Mouse (Mus musculus) limb, embryonic 15.5 days (tissue): ENCODE results near the gene Ccnl1. TPM values are rescaled to one million over a fixed set of nuclear protein-coding genes. Genes with fewer than 3 reads are reported as not detected.

Source experiments
- ATAC-seq: fragments of 200-750 bp; cut with Nextera tagmentation; 2 replicates; pipeline ENCODE4 v1.8.0; 2017; ENCODE audit warnings: low read depth, moderate TSS enrichment; ENCODE audit not compliant: insufficient number of reproducible peaks, low FRiP score, low TSS enrichment
- H3K27ac ChIP-seq: fragments of 300-500 bp; sonication (generic); 2 replicates; pipeline ENCODE4 v1.5.1; 2015; ENCODE audit warnings: moderate library complexity, mild to moderate bottlenecking, inconsistent platforms
- H3K27me3 ChIP-seq: fragments of 300-500 bp; sonication (generic); 2 replicates; pipeline ENCODE4 v1.6.1; 2015; ENCODE audit warnings: inconsistent platforms
- H3K36me3 ChIP-seq: fragments of 300-500 bp; sonication (generic); 2 replicates; pipeline ENCODE4 v1.6.1; 2015; ENCODE audit warnings: inconsistent platforms
- H3K4me1 ChIP-seq: fragments of 300-500 bp; sonication (generic); 2 replicates; pipeline ENCODE4 v1.6.1; 2015; ENCODE audit warnings: inconsistent platforms
- H3K4me2 ChIP-seq: fragments of 300-500 bp; sonication (generic); 2 replicates; pipeline ENCODE4 v1.6.1; 2015; ENCODE audit warnings: mild to moderate bottlenecking, inconsistent platforms
- H3K4me3 ChIP-seq: fragments of 300-500 bp; sonication (generic); 2 replicates; pipeline ENCODE4 v1.5.1; 2015; ENCODE audit warnings: mild to moderate bottlenecking, inconsistent platforms
- H3K9ac ChIP-seq: fragments of 300-500 bp; sonication (generic); 2 replicates; pipeline ENCODE4 v1.6.1; 2015; ENCODE audit warnings: inconsistent platforms
- H3K9me3 ChIP-seq: fragments of 300-500 bp; sonication (generic); 2 replicates; pipeline ENCODE4 v1.6.1; 2016; ENCODE audit warnings: inconsistent platforms
- WGBS: fragments of 180-500 bp; shearing (Covaris S2); methylation state at CpG from one replicate; pipeline ENCODE4 v1.1.7; 2015; 5-methylcytosine and 5-hydroxymethylcytosine counted together
- polyA plus RNA-seq: library from polyadenylated mRNA; unstranded; fragments of >200 nt; fragmentation: Nextera tagmentation; extraction: Ambion mirVana; gene quantifications from 2 replicates; pipeline ENCODE4 v1.2.1, GENCODE M21; 2015

Ccnl1 gene
- polyA plus RNA-seq, 1 experiment from 2014 or later = 110 TPM

DNA sequence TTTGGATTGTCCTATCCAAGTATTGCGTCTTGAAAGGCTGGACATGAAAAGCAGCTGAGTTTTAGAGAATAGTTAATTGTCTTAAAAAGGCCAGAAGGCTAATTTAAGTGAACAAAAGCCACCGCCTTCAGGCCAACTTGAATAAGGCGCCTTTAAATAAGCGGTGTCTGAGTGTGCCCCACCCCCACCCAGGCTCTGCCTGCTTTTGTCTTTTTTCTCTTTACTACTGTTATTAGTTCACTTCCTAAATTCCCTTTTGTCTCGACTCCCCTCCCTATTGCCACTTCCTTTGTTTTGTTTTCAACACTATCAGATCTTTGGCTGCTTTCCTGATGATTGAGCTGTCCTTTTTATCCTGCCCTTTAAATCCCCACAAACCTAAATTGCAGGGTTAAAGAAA lies 17.3 kb upstream of the Ccnl1 start:
- WGBS = 4% methylated on average over 5 of the region's 5 CpGs

DNA sequence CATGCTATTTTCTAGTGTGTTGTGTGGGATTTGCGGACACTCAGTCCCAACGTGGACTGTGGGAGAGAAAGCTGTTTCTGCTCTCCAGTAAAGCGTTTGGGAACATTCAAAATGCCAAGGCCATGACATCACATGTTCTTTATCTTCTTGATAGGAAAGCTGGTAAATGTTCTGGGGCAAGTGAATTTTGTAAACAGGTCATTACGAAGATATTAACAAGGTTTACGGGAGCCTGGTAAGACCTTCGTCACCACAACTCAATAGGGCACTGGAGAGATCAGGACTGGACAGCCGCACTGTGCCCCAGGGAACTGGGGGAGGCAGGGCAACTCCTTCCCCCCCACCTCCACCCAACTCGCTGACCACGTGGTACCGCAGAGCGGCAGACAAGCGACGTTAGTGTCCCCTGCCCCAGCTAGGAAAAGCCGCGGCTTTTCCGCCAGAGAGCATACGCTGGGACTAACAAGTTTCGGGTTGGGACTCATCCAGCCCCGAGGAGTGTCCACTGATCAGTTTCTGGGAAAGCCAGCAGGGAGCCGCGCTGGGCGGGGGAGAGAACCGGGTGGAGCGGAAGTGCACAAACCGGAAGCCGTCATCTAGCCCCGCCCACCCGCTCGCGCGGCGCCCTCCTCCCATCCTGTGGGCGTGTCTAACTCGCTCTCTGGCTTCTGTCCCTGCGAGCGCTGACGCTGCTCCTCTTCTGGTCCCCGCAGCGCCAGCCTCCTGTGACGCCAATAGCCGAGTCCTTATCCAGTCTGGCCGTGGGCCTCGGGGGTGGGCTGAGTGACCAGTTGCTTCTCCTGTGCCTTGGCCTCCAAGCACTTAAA lies 16.4 kb upstream of the Ccnl1 start:
- under 1% methylated on average over 43 of the region's 43 CpGs for WGBS
- peak overlapping the region; percentile 99 for H3K27ac ChIP-seq
- H3K4me1 ChIP-seq = peaks cover 11% of the 10 kb centered on the region; the same call in 1 of the 2 replicates
- H3K9me3 ChIP-seq = no peaks in the 10 kb centered on the region
- no peaks in the 10 kb centered on the region for H3K27me3 ChIP-seq
- H3K4me3 ChIP-seq = peak overlapping the region; percentile 63
- H3K36me3 ChIP-seq = no peaks in the 10 kb centered on the region
- ATAC-seq = peak; percentile 97
- H3K9ac ChIP-seq = peak overlapping the region; percentile 70
- peak overlapping the region; percentile 58 for H3K4me2 ChIP-seq

More for the DNA sequence above, 17.3 kb upstream of the Ccnl1 start:
- H3K4me2 ChIP-seq = peak overlapping the region; percentile 58
- peak overlapping the region; percentile 63 for H3K4me3 ChIP-seq
- peak overlapping the region; percentile 14; the same call in 1 of the 2 replicates for H3K9ac ChIP-seq
- no peaks in the 10 kb centered on the region for H3K27me3 ChIP-seq
- no peaks in the 10 kb centered on the region for H3K36me3 ChIP-seq
- no peak for ATAC-seq
- H3K9me3 ChIP-seq = no peaks in the 10 kb centered on the region
- H3K27ac ChIP-seq = peak overlapping the region; percentile 99
- H3K4me1 ChIP-seq = peaks cover 11% of the 10 kb centered on the region; the same call in 1 of the 2 replicates

DNA sequence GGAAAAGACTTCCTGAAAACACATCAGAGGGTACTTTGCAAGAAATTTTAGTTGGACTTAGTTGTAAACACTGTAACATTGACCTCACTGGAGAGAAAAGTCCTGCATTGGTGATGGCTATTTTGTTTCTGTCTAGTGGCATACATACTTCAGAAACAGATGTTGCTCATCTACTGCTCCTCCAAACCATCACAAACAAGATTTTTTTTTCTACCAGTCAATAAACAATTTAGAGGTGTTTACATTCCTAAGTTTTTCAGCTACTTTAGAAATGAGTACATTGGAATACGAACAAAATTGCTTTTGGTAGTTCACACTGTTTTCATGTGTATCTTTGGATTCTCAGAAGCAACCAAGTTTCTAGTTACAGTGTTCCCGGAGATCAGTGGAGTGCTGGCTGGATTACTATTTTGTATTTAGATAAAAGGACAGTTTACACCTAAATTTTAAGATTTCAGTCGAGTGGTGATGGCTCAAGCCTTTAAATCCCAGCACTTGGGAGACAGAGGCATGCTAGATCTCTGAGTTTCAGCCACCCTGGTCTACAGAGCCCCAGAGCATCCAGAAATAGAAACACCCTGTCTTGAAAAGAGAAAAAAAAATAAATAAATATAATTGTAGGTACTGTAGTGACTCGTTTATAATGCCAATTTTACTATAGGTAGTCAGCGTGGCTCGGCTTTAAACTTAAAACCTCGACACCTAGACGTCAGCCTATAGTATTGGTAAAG lies 15.6 kb upstream of the Ccnl1 start:
- WGBS = 27% methylated on average over 8 of the region's 8 CpGs
- no peak for ATAC-seq

GRCm38 (mm10) chr3:65969196-65969595 lies 11.1 kb upstream of the Ccnl1 start:
- no peaks in the 10 kb centered on the region for H3K9me3 ChIP-seq
- no peaks in the 10 kb centered on the region for H3K27me3 ChIP-seq
- whole genome bisulfite sequencing = 90% methylated on average over 3 of the region's 3 CpGs
- no peak overlapping the region for H3K27ac ChIP-seq
- no peak for ATAC-seq
- H3K9ac ChIP-seq = no peak overlapping the region
- no peak overlapping the region for H3K4me2 ChIP-seq
- H3K4me3 ChIP-seq = no peak overlapping the region
- no peaks in the 10 kb centered on the region for H3K36me3 ChIP-seq
- H3K4me1 ChIP-seq = 0 out of 2 replicates have a peak, but pooled peaks cover 5% of the 10 kb centered on the region

More for the DNA sequence above, 15.6 kb upstream of the Ccnl1 start:
- H3K4me2 ChIP-seq = peak overlapping the region; percentile 58
- no peaks in the 10 kb centered on the region for H3K27me3 ChIP-seq
- H3K36me3 ChIP-seq = no peaks in the 10 kb centered on the region
- H3K27ac ChIP-seq = peak overlapping the region; percentile 99
- H3K4me1 ChIP-seq = peaks cover 11% of the 10 kb centered on the region; the same call in 1 of the 2 replicates
- peak overlapping the region; percentile 70; the same call in 1 of the 2 replicates for H3K9ac ChIP-seq
- no peaks in the 10 kb centered on the region for H3K9me3 ChIP-seq
- peak overlapping the region; percentile 63 for H3K4me3 ChIP-seq

- ATAC-seq = no peak
- H3K4me1 ChIP-seq = no peaks in the 10 kb centered on the region
- no peaks in the 10 kb centered on the region for H3K27me3 ChIP-seq
- no peaks in the 10 kb centered on the region for H3K36me3 ChIP-seq
- H3K9me3 ChIP-seq = no peaks in the 10 kb centered on the region
- no peak overlapping the region for H3K27ac ChIP-seq
- no peak overlapping the region for H3K4me2 ChIP-seq
- H3K4me3 ChIP-seq = no peak overlapping the region
- H3K9ac ChIP-seq = no peak overlapping the region
- 93% methylated on average over 1 of the region's 1 CpGs for WGBS
Measured at GRCm38 (mm10) chr3:65966360-65966759, 8.3 kb upstream of the Ccnl1 start.

GRCm38 (mm10) chr3:65962270-65962930 lies 4.4 kb upstream of the Ccnl1 start:
- WGBS = 67% methylated on average over 4 of the region's 4 CpGs
- no peak overlapping the region for H3K4me3 ChIP-seq
- ATAC-seq = no peak

GRCm38 (mm10) chr3:65960291-65960945 lies 2.4 kb upstream of the Ccnl1 start:
- 93% methylated on average over 5 of the region's 5 CpGs for WGBS
- H3K4me3 ChIP-seq = no peak overlapping the region
- no peak overlapping the region for H3K27ac ChIP-seq
- peaks cover 10% of the 10 kb centered on the region; the same call in 1 of the 2 replicates for H3K36me3 ChIP-seq
- peaks cover 13% of the 10 kb centered on the region for H3K4me1 ChIP-seq
- H3K9me3 ChIP-seq = no peaks in the 10 kb centered on the region
- H3K9ac ChIP-seq = no peak overlapping the region
- no peaks in the 10 kb centered on the region for H3K27me3 ChIP-seq
- H3K4me2 ChIP-seq = no peak overlapping the region
- ATAC-seq = no peak

More at GRCm38 (mm10) chr3:65962270-65962930, 4.4 kb upstream of the Ccnl1 start:
- Histone ChIP-seq H3K4me2 (no peak overlapping the region), H3K36me3 (no peaks in the 10 kb centered on the region), H3K4me1 (no peaks in the 10 kb centered on the region), H3K27ac (no peak overlapping the region), H3K9me3 (no peaks in the 10 kb centered on the region), H3K9ac (no peak overlapping the region), H3K27me3 (no peaks in the 10 kb centered on the region)

DNA sequence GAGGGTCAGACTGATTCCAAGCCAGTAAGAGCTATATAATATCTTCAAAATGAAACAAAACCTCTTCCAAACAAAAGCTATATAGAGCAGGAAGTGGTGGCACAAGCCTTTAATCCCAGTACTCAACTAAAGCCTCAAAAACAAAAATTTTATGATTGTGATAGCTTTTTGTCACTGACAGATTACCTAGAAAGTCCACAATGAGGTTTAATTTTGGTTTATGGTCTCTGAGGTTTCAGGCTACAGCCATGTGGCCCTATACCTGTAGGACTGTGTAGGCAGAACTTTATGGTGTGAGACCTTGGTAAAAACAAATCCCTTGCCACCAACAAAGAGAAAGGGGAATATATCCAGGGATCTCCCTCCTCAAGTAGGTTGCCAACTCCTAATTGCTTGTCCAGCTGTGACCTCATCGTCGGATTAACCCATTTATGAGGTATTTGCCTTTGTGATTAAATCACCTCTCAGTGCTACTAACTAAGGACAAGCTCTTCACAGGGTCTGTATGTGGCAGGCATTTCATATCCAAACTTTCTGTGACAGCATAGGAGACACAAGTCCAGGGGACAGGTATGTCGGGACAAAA lies 1.5 kb upstream of the Ccnl1 start:
- 66% methylated on average over 3 of the region's 3 CpGs for WGBS

GRCm38 (mm10) chr3:65958840-65959185 lies 764 bp upstream of the Ccnl1 start:
- H3K4me3 ChIP-seq = peak overlapping the region; percentile 92
- WGBS = 9% methylated on average over 9 of the region's 9 CpGs
- H3K4me2 ChIP-seq = peak overlapping the region; percentile 39
- H3K4me1 ChIP-seq = peaks cover 18% of the 10 kb centered on the region
- H3K9ac ChIP-seq = peak overlapping the region; percentile 98
- no peaks in the 10 kb centered on the region for H3K9me3 ChIP-seq
- no peaks in the 10 kb centered on the region for H3K27me3 ChIP-seq
- H3K27ac ChIP-seq = peak overlapping the region; percentile 100
- no peak for ATAC-seq
- peaks cover 13% of the 10 kb centered on the region; the same call in 1 of the 2 replicates for H3K36me3 ChIP-seq

More for the DNA sequence above, 1.5 kb upstream of the Ccnl1 start:
- no peak overlapping the region for H3K9ac ChIP-seq
- no peaks in the 10 kb centered on the region for H3K9me3 ChIP-seq
- H3K4me1 ChIP-seq = peaks cover 16% of the 10 kb centered on the region
- H3K4me3 ChIP-seq = no peak overlapping the region
- peak overlapping the region; percentile 39; the same call in 1 of the 2 replicates for H3K4me2 ChIP-seq
- peaks cover 13% of the 10 kb centered on the region; the same call in 1 of the 2 replicates for H3K36me3 ChIP-seq
- ATAC-seq = no peak
- no peaks in the 10 kb centered on the region for H3K27me3 ChIP-seq
- no peak overlapping the region for H3K27ac ChIP-seq

DNA sequence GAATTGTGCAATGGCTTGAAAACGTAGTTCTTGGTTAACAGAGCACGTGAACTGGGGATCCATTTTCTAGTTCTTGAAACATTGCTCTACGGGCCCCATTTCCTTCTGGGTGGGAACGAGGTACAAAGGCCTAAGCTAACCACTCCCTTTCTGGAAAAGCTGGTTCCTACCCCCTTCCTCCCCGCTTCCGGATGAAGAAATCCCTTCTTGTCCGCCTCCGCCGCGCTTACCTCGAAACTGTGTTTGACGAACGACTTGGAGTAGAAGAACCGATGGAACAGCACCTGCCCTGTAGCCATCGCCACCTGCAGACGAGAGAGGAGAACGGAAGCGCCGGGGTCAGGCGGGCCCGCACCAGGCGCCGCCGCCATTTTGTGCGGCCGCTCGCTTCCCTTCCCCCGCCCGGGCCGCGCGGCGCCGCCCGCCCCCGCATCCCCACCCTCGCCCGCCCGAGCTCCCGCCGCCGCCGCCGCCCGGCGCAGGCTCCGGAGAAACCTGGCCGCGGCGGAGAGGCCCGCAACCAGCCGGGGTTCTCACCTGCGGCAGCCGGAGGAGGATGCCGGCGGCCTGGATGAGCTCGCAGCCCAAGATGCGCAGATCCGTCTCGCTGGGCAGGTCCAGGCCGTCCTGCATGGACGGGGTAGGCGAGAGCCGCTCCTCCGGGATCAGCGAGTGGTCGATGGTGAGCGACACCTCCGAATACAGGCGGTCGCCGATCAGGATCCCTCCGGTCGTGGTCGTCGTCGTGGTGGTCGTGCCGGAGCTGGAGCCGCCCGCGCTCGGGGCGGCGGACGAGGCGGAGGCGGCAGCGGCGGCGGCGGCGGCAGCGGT lies 563 bp downstream of the Ccnl1 start:
- peak overlapping the region; percentile 72 for H3K4me2 ChIP-seq
- peak; percentile 48; the same call in 1 of the 2 replicates for ATAC-seq
- WGBS = under 1% methylated on average over 89 of the region's 94 CpGs

More for the DNA sequence above, 563 bp downstream of the Ccnl1 start:
- Histone ChIP-seq H3K4me1 (peaks cover 26% of the 10 kb centered on the region), H3K27ac (peak overlapping the region; percentile 100), H3K4me3 (peak overlapping the region; percentile 92), H3K36me3 (peaks cover 16% of the 10 kb centered on the region; the same call in 1 of the 2 replicates), H3K9ac (peak overlapping the region; percentile 98), H3K27me3 (no peaks in the 10 kb centered on the region), H3K9me3 (no peaks in the 10 kb centered on the region)
